Comparison of ENCODE assay signal across 17 mouse cellular contexts in the genomic region with DNA sequence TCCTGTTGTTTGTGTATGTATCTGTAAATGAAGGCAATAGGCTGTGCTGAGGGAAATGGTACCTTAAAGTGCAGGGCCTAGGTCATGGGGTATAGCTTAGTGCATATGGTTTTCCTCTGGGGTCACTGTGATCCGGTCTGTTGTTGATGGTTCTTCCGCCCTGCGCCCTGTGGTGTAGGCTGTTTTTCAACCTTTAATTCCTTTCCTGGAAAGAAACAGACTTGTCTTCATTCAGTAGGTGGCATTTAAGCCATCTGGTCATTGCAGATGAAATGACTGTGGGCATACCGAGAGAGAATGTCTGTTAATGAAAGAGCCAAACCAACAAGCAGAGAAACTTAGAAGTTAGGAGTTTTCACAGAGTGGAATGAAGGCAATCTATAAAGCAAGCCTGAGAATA.
A peak's percentile ranks its signal among the peaks of the same experiment; 100 is the strongest.
DNase-seq lines count a peak whose midpoint lies in the region; ATAC-seq and TF ChIP-seq lines count a peak whose summit lies in the region.
"Had no signal": no experiment of that assay in that cellular context is flagged by ENCODE, and none has a peak within 500 bp of the region (broad histone marks: within the 10 kb centered on the region; RNA-seq: fewer than 3 reads in every experiment).

No protein-coding gene starts in this region.

- H3K27me3 ChIP-seq in liver, embryonic 15.5 days: no peaks in the 10 kb centered on the region
- H3K27me3 ChIP-seq in ES-Bruce4 (ENCODE audit: control insufficient read depth, insufficient read depth, low read length, poor library complexity, severe bottlenecking): no peaks in the 10 kb centered on the region
- H3K27me3 ChIP-seq in limb, embryonic 10.5 days (ENCODE audit: low read depth, poor library complexity, severe bottlenecking): no peaks in the 10 kb centered on the region
- H3K27me3 ChIP-seq: embryonic facial prominence, embryonic 12.5 days; forebrain, embryonic 15.5 days; heart, embryonic 12.5 days had no signal

- 58% methylated on average over 4 of the region's 4 CpGs for WGBS in liver, embryonic 15.5 days (ENCODE audit: insufficient replicate concordance)
- 75% methylated on average over 4 of the region's 4 CpGs for WGBS in limb, embryonic 10.5 days

- peaks cover 24% of the 10 kb centered on the region for H3K36me3 ChIP-seq in liver, embryonic 15.5 days (replicated peaks)
- H3K36me3 ChIP-seq in ES-Bruce4 (ENCODE audit: control insufficient read depth, insufficient read depth, low read length, poor library complexity, severe bottlenecking): 0 out of 2 replicates have a peak, but pooled peaks cover 2% of the 10 kb centered on the region
- peaks cover 31% of the 10 kb centered on the region for H3K36me3 ChIP-seq in limb, embryonic 10.5 days

- H3K27ac ChIP-seq in liver, embryonic 15.5 days (replicated peaks): no peak overlapping the region
- 0 out of 2 replicates have a peak overlapping the region, but pooled peaks have one; percentile 30 for H3K27ac ChIP-seq in ES-Bruce4 (ENCODE audit: insufficient read depth, low read length)
- peak overlapping the region; percentile 75 for H3K27ac ChIP-seq in limb, embryonic 10.5 days
- H3K27ac ChIP-seq: embryonic facial prominence, embryonic 12.5 days; forebrain, embryonic 15.5 days had no signal

- H3K4me1 ChIP-seq in liver, embryonic 15.5 days (replicated peaks): peaks cover 38% of the 10 kb centered on the region
- peaks cover 12% of the 10 kb centered on the region for H3K4me1 ChIP-seq in ES-Bruce4 (ENCODE audit: control insufficient read depth, insufficient read depth, low read length)
- H3K4me1 ChIP-seq in limb, embryonic 10.5 days: peaks cover 40% of the 10 kb centered on the region

- TF ChIP-seq POLR2A in ES-Bruce4 (IDR thresholded peaks at IDR 0.05; ENCODE audit: insufficient read depth, low read length): no peak

- no peaks in the 10 kb centered on the region for H3K9me3 ChIP-seq in liver, embryonic 15.5 days (replicated peaks)
- no peaks in the 10 kb centered on the region for H3K9me3 ChIP-seq in ES-Bruce4 (replicated peaks; ENCODE audit: control insufficient read depth, insufficient read depth, low read length, poor library complexity, severe bottlenecking)
- H3K9me3 ChIP-seq in limb, embryonic 10.5 days (replicated peaks): no peaks in the 10 kb centered on the region
- H3K9me3 ChIP-seq: embryonic facial prominence, embryonic 12.5 days; forebrain, embryonic 15.5 days had no signal

- H3K4me3 ChIP-seq in liver, embryonic 15.5 days (replicated peaks): no peak overlapping the region
- H3K4me3 ChIP-seq in ES-Bruce4 (ENCODE audit: low read depth, low read length): no peak overlapping the region
- H3K4me3 ChIP-seq in limb, embryonic 10.5 days: no peak overlapping the region
- H3K4me3 ChIP-seq: embryonic facial prominence, embryonic 12.5 days; forebrain, embryonic 15.5 days; heart, embryonic 12.5 days had no signal

- 0 out of 2 replicates have a peak, but pooled peaks have one; percentile 18 for ATAC-seq in liver, embryonic 15.5 days (ENCODE audit: insufficient read depth)
- ATAC-seq: forebrain, embryonic 15.5 days; lung, postnatal 0 days had no signal

- H3K9ac ChIP-seq in liver, embryonic 15.5 days: no peak overlapping the region
- no peak overlapping the region for H3K9ac ChIP-seq in ES-Bruce4 (ENCODE audit: low read depth, poor library complexity, severe bottlenecking)
- H3K9ac ChIP-seq: embryonic facial prominence, embryonic 12.5 days; forebrain, embryonic 15.5 days; heart, embryonic 12.5 days had no signal

- no peak for TF ChIP-seq CTCF in ES-Bruce4 (IDR thresholded peaks at IDR 0.05; ENCODE audit: low read depth, low read length)

- H3K4me2 ChIP-seq in liver, embryonic 15.5 days: no peak overlapping the region
- H3K4me2 ChIP-seq: embryonic facial prominence, embryonic 12.5 days; forebrain, embryonic 15.5 days; heart, embryonic 12.5 days had no signal

- no peak for DNase-seq in liver
- DNase-seq in cerebellum, adult 8-10 months: peak; percentile 11
- no peak for DNase-seq in limb, embryonic 10.5 days (ENCODE audit: low spot score)
- no peak for DNase-seq in adrenal gland, adult 18-20 months (ENCODE audit: low spot score in 2 of 2)
- DNase-seq in adipocyte (ENCODE audit: low spot score): no peak
- DNase-seq in ovary, adult 18-20 months (ENCODE audit: low spot score): no peak
- DNase-seq: adrenal gland, adult 2 months; gastrocnemius, postnatal 25 days; kidney, adult 9 months; right cerebral cortex, postnatal 14 days; thymus, postnatal 14 days had no signal

- TF ChIP-seq EP300 in ES-Bruce4 (IDR thresholded peaks at IDR 0.05; ENCODE audit: insufficient read depth, low read depth, low read length): no peak
